Mouse (Mus musculus) left cerebral cortex, postnatal 25 days (tissue): ENCODE measurements around the gene Vmn2r40. TPM values are rescaled to one million over a fixed set of nuclear protein-coding genes. Genes with fewer than 3 reads are reported as not detected.
"Not testable (repeated sequence)": the region's sequence is repeated elsewhere in the genome, so short reads cannot be mapped to it uniquely, and the experiment has no call there.

Source experiments
- DNase-seq, 2 experiments: peaks; one replicate each; pipeline ENCODE4 v3.0.0; 2022; ENCODE audit warnings: low spot score in 2 of 2, mixed read lengths in 1 of 2
- intact Hi-C: fragments of 180-260 bp; cut with DNase I; formaldehyde crosslinking; loops from one replicate; pipeline ENCODE4 v1.15.1; 2025
- total RNA-seq, 2 experiments: library from RNA; stranded (reverse); gene quantifications; 2 replicates each; pipeline ENCODE4 v1.2.3; 2021

Gene Vmn2r40
- total RNA-seq, result not detected

DNA sequence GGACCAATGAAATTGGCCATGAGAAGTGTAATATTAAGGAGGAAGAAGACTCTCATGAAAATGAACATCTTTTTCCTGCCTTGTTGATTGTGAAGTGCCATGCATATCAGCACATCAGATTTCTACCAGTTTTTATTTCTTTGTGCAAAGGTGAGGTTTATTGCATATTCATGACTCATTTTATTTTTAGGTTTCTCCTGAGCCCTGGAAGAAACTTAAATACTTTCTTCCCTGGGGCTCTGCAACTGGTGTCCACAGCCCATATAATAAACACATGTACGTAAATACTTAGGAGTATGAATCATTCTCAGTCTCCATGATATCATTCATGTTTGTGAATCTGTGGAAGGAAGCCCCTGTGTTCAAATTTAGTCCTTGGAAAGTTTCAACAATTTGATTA, at the start of gene Vmn2r40:
TSS of gene Vmn2r40 (minus strand) at position 101 of the 400 bp plus-strand sequence.
- intact Hi-C loops, result not testable (repeated sequence)

More for the DNA sequence above, at the start of gene Vmn2r40:
- not testable (repeated sequence) for DNase-seq

Other genes with a start within 250 kb of the Vmn2r40 start
- not detected for gene Vmn2r39, start 99.4 kb upstream of the Vmn2r40 start, total RNA-seq
- not detected for gene Vmn2r38, start 166.4 kb upstream of the Vmn2r40 start, total RNA-seq